Mouse (Mus musculus): ENCODE measurements at regions not wholly inside any gene's neighbourhood (a gene's known extent, or its start where the extent isn't known, plus 50 kb on each side); places are given as distances from the start of the nearest gene placed in this dataset.
A peak's percentile ranks its signal among the peaks of the same experiment; 100 is the strongest.

- H3K9ac ChIP-seq, result no peak overlapping the region
- H3K27ac ChIP-seq (replicated peaks), result no peak overlapping the region
- H3K4me1 ChIP-seq (replicated peaks), result no peaks in the 10 kb centered on the region
- no peaks in the 10 kb centered on the region for H3K36me3 ChIP-seq
- H3K4me2 ChIP-seq, result no peak overlapping the region
- WGBS, result 49% methylated on average over 3 of the region's 3 CpGs
- ATAC-seq (ENCODE audit: low read depth), result no peak
- H3K27me3 ChIP-seq, result no peaks in the 10 kb centered on the region
- H3K4me3 ChIP-seq, result no peak overlapping the region
- no peaks in the 10 kb centered on the region for H3K9me3 ChIP-seq
These were observed 322.6 kb upstream of the Meis1 start for GRCm38 (mm10) chr11:19341379-19341778.

GRCm38 (mm10) chr11:19342803-19343202 is 324.0 kb upstream of the Meis1 start:
- Histone ChIP-seq H3K4me1 (replicated peaks) (no peaks in the 10 kb centered on the region), H3K4me2 (no peak overlapping the region), H3K27ac (replicated peaks) (no peak overlapping the region), H3K4me3 (no peak overlapping the region), H3K36me3 (no peaks in the 10 kb centered on the region), H3K9me3 (no peaks in the 10 kb centered on the region), H3K27me3 (no peaks in the 10 kb centered on the region), H3K9ac (no peak overlapping the region)
- WGBS, result 86% methylated on average over 4 of the region's 4 CpGs
- ATAC-seq (ENCODE audit: low read depth), result no peak

DNA sequence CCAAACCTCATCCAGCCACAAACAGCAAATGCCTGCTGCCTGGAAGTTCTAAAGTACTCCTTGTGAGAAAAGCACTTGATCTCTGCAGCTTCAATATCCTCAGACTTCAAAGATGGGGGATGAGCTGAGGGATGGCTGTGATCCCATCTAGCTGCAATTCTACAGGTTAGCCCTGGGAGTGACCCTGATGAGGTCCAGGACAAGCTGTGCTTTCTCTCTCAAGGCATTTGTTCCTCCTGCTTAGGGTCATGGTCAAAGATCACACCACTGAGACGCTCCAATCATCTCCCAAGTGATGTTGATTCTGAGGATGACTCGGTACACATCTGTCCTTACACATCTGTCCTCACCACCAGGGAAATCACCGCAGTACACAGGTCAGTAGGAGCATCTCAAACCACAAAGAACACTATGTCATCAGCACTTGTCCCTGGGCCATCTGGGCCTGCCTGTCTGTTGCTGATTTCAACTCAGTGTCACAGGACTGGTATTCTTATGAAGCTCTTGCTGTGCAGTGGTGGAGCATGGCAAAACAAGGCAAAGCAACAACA is 327.6 kb upstream of the Meis1 start:
- 92% methylated on average over 3 of the region's 3 CpGs for WGBS

DNA sequence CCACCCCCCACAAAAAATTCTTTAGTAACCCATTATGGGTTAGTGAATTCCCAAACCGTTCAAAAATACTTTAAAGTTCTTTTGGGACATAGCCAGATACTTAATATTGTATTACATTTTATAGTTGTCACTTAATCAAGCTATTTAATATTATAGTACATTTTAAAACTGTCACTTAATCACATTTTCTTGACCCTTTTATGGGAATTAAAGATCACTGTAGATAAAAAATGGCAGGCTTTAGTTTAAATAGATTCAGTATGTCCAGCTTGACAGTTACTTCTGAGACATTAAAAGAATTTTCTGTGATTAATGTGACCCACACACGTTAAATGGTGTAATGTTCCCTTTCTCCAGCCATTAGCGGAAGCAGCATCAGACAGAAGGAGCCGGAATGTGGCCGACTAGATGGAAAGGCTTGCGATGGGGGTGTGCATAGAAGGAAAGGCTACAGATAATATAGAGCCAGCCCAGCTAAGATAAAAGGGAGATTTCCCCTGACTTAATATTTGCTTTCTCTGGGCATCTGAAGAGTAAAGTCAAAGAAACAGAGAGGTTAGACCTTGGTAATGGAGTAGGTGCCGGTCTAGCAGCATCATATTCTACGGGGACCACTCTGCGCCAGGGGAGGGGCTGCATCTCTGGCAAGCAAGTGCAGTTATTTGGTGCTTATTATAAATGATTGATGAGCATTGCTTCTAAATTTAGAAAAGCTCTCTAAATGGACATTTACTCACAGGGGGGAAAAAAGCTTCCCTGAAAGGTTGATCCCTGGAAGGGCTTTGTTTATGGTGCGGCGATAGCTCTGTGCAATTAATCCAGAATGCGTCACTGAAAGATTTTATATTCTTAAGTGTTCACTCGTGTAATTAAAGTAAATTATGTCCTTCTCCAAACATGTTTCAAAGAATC is 331.8 kb upstream of the Meis1 start:
- peak; percentile 73 for ATAC-seq (ENCODE audit: low read depth)
- peaks cover 23% of the 10 kb centered on the region for H3K4me1 ChIP-seq (replicated peaks)
- peak overlapping the region; percentile 49 for H3K4me2 ChIP-seq
- 24% methylated on average over 13 of the region's 13 CpGs for WGBS
- peak overlapping the region; percentile 51 for H3K9ac ChIP-seq
- H3K9me3 ChIP-seq, result no peaks in the 10 kb centered on the region
- no peaks in the 10 kb centered on the region for H3K27me3 ChIP-seq
- H3K27ac ChIP-seq (replicated peaks), result peak overlapping the region; percentile 59
- peak overlapping the region; percentile 20 for H3K4me3 ChIP-seq
- H3K36me3 ChIP-seq, result no peaks in the 10 kb centered on the region

More for the DNA sequence above, 327.6 kb upstream of the Meis1 start:
- Histone ChIP-seq H3K9ac (no peak overlapping the region), H3K4me2 (no peak overlapping the region), H3K27me3 (no peaks in the 10 kb centered on the region), H3K27ac (replicated peaks) (no peak overlapping the region), H3K4me3 (no peak overlapping the region), H3K4me1 (replicated peaks) (peaks cover 8% of the 10 kb centered on the region), H3K36me3 (no peaks in the 10 kb centered on the region), H3K9me3 (no peaks in the 10 kb centered on the region)
- no peak for ATAC-seq (ENCODE audit: low read depth)

- WGBS, result 26% methylated on average over 7 of the region's 7 CpGs
- Histone ChIP-seq H3K27ac (replicated peaks) (peak overlapping the region; percentile 35; the same call in 1 of the 2 replicates), H3K36me3 (no peaks in the 10 kb centered on the region), H3K4me2 (peak overlapping the region; percentile 49), H3K4me1 (replicated peaks) (peaks cover 23% of the 10 kb centered on the region), H3K27me3 (no peaks in the 10 kb centered on the region), H3K4me3 (peak overlapping the region; percentile 20), H3K9me3 (no peaks in the 10 kb centered on the region), H3K9ac (0 out of 2 replicates have a peak overlapping the region, but pooled peaks have one; percentile 51)
- peak; percentile 49 for ATAC-seq (ENCODE audit: low read depth)
These were observed 332.5 kb upstream of the Meis1 start for GRCm38 (mm10) chr11:19351243-19351787.

DNA sequence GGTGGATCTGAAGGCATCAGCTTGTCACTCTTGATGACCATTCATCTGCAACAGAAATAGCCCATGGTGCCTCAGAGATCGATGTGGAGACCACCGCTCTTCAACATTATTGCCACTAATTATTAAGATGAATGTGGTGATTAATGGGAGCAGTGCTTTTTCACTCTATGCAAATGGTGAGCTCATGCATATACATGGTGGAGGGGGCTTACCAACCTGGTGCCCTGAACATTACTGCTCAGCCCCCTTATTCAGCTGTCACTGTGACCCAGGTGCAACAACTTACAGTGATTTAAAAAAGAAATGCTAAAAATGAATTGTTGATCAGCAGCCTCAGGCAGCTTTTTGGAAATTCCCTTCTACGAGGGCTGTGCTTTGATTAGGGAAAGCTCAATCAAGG is 334.9 kb upstream of the Meis1 start:
- Histone ChIP-seq H3K9ac (no peak overlapping the region), H3K4me3 (no peak overlapping the region), H3K27me3 (no peaks in the 10 kb centered on the region), H3K9me3 (no peaks in the 10 kb centered on the region), H3K36me3 (no peaks in the 10 kb centered on the region), H3K4me1 (replicated peaks) (peaks cover 23% of the 10 kb centered on the region), H3K4me2 (no peak overlapping the region), H3K27ac (replicated peaks) (no peak overlapping the region)
- 0 out of 2 replicates have a peak, but pooled peaks have one; percentile 47 for ATAC-seq (ENCODE audit: low read depth)
- 29% methylated on average over 3 of the region's 3 CpGs for WGBS

DNA sequence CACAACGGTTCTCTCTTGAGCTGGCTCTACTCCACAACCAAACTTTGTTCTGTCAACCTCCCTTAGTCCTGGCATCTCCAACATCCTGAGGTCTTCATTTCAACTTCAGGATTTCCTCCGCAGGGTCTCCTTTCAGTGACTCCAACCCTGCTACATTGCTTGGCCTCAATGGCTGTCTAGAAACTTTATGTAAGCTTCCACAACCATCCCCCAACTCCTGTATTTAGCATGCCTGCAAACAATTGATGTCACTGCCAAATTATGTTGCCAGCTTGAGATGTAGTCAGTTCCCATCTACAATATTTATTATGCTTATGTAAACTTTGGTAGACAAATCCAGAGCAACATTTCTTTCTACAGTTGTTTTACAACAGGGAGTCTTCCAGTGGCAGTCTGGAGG is 336.4 kb upstream of the Meis1 start:
- Histone ChIP-seq H3K9ac (no peak overlapping the region), H3K4me1 (replicated peaks) (peaks cover 23% of the 10 kb centered on the region), H3K27me3 (no peaks in the 10 kb centered on the region), H3K27ac (replicated peaks) (no peak overlapping the region), H3K4me2 (no peak overlapping the region), H3K36me3 (no peaks in the 10 kb centered on the region), H3K4me3 (no peak overlapping the region), H3K9me3 (no peaks in the 10 kb centered on the region)
- 87% methylated on average over 2 of the region's 2 CpGs for WGBS
- ATAC-seq (ENCODE audit: low read depth), result no peak

DNA sequence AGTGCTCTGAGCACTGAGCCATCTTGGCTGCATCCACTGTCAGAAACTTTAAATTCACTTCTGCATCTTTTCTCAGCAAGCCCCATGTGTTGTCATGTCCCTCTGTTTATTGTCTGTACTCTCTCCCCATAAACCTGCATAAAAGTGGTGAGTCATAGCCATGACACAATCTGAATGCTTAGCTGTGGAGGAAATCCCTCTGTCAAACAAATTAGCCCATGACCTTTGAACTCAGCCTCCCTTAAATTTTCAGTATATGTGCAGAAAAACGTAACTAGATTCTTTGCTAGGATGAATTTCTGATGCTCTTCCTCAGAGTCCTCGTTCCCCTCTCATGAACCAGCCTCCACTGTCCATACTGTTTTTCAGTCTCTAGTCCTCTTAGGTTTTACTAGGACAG is 337.4 kb upstream of the Meis1 start:
- no peak overlapping the region for H3K27ac ChIP-seq (replicated peaks)
- H3K4me3 ChIP-seq, result no peak overlapping the region
- WGBS, result 59% methylated on average over 2 of the region's 2 CpGs
- H3K4me2 ChIP-seq, result no peak overlapping the region
- H3K9me3 ChIP-seq, result no peaks in the 10 kb centered on the region
- no peaks in the 10 kb centered on the region for H3K36me3 ChIP-seq
- peaks cover 17% of the 10 kb centered on the region for H3K4me1 ChIP-seq (replicated peaks)
- no peak overlapping the region for H3K9ac ChIP-seq
- ATAC-seq (ENCODE audit: low read depth), result no peak
- no peaks in the 10 kb centered on the region for H3K27me3 ChIP-seq

DNA sequence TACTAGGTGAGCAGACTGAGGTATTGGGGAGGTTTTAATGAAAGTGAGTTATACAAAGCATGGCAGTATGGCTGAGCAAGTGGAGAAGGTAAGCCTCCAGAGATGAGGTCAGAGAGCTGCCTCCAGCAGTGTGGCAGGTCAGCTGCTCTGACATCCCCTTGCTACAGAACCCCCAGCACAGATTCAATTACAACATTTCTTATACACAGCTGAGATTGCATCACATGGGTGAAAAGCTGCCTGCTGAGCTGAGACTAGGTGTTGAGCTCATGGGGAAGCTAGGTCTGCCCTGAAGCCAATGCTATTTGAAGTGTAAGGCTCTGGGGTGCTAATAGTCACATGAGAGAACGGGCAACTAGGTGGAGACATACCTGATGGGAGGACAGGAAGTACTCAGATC is 350.4 kb upstream of the Meis1 start:
- H3K4me2 ChIP-seq, result no peak overlapping the region

DNA sequence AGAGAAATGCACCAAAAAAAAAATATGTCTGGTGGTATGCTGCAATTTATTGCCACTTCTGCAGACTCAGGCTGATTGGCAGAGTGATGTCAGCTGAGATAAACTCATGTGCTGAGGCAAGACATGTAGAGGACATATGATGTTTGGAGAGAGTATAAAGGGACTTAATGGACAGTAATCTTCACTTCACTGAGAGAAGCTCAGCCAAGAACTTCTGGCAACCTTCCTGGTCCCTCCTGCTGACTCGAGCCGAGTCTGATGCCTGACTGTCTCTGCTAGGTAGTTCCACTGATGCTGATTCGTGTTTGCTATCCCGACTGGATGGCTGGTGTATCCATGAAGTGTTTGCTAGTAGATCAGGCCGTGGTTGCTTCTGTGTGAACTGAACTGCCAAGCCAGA is 354.7 kb upstream of the Meis1 start:
- H3K4me1 ChIP-seq (replicated peaks), result no peaks in the 10 kb centered on the region
- ATAC-seq (ENCODE audit: low read depth), result no peak

More for the DNA sequence above, 350.4 kb upstream of the Meis1 start:
- Histone ChIP-seq H3K27ac (replicated peaks) (no peak overlapping the region), H3K9ac (no peak overlapping the region), H3K4me3 (no peak overlapping the region), H3K4me1 (replicated peaks) (no peaks in the 10 kb centered on the region), H3K9me3 (no peaks in the 10 kb centered on the region), H3K27me3 (no peaks in the 10 kb centered on the region), H3K36me3 (no peaks in the 10 kb centered on the region)
- WGBS, result 74% methylated on average over 1 of the region's 1 CpGs
- no peak for ATAC-seq (ENCODE audit: low read depth)

DNA sequence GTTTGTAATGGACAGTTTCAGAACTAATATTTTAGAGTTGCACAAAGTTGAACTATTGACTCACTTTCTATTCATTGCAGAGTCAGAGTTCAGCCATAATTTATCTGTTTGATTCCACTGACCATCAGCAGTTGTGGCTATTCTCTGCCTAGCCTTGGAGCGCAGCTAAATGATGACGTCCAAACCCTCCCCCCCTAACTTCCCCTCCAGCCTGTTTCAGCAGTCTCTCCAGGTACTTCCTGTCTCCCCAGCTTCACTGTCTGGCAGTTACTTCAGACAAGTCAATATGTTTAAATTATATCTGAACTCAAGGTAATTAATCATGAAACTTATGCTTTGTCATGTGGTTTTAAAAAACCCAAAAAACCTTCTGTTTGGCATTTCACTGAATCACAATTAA is 362.1 kb upstream of the Meis1 start:
- ATAC-seq (ENCODE audit: low read depth), result no peak
- 46% methylated on average over 2 of the region's 2 CpGs for WGBS

More for the DNA sequence above, 354.7 kb upstream of the Meis1 start:
- H3K36me3 ChIP-seq, result no peaks in the 10 kb centered on the region
- no peak overlapping the region for H3K27ac ChIP-seq (replicated peaks)
- no peak overlapping the region for H3K4me3 ChIP-seq
- WGBS, result 72% methylated on average over 5 of the region's 5 CpGs
- H3K27me3 ChIP-seq, result no peaks in the 10 kb centered on the region
- no peak overlapping the region for H3K4me2 ChIP-seq
- no peak overlapping the region for H3K9ac ChIP-seq
- no peaks in the 10 kb centered on the region for H3K9me3 ChIP-seq

GRCm38 (mm10) chr11:19389136-19389535 is 370.4 kb upstream of the Meis1 start:
- no peak for ATAC-seq (ENCODE audit: low read depth)
- no peaks in the 10 kb centered on the region for H3K4me1 ChIP-seq (replicated peaks)
- H3K27ac ChIP-seq (replicated peaks), result no peak overlapping the region
- no peak overlapping the region for H3K9ac ChIP-seq
- no peaks in the 10 kb centered on the region for H3K27me3 ChIP-seq
- H3K36me3 ChIP-seq, result no peaks in the 10 kb centered on the region
- no peaks in the 10 kb centered on the region for H3K9me3 ChIP-seq
- WGBS, result 88% methylated on average over 6 of the region's 6 CpGs
- no peak overlapping the region for H3K4me3 ChIP-seq
- H3K4me2 ChIP-seq, result no peak overlapping the region

More for the DNA sequence above, 362.1 kb upstream of the Meis1 start:
- Histone ChIP-seq H3K4me2 (no peak overlapping the region), H3K4me1 (replicated peaks) (no peaks in the 10 kb centered on the region), H3K9ac (no peak overlapping the region), H3K4me3 (no peak overlapping the region), H3K27ac (replicated peaks) (no peak overlapping the region), H3K36me3 (no peaks in the 10 kb centered on the region), H3K27me3 (no peaks in the 10 kb centered on the region), H3K9me3 (no peaks in the 10 kb centered on the region; the same call in 1 of the 2 replicates)
